Mouse (Mus musculus): ENCODE data around the gene Ebpl. TPM values are rescaled to one million over a fixed set of nuclear protein-coding genes. Genes with fewer than 3 reads are reported as not detected.
"Not testable (repeated sequence)": the region's sequence is repeated elsewhere in the genome, so short reads cannot be mapped to it uniquely, and the experiment has no call there.

Ebpl gene
- total and polyA plus RNA-seq, 3 experiments: 1.0 to 14.3 (median 3.4) TPM

DNA sequence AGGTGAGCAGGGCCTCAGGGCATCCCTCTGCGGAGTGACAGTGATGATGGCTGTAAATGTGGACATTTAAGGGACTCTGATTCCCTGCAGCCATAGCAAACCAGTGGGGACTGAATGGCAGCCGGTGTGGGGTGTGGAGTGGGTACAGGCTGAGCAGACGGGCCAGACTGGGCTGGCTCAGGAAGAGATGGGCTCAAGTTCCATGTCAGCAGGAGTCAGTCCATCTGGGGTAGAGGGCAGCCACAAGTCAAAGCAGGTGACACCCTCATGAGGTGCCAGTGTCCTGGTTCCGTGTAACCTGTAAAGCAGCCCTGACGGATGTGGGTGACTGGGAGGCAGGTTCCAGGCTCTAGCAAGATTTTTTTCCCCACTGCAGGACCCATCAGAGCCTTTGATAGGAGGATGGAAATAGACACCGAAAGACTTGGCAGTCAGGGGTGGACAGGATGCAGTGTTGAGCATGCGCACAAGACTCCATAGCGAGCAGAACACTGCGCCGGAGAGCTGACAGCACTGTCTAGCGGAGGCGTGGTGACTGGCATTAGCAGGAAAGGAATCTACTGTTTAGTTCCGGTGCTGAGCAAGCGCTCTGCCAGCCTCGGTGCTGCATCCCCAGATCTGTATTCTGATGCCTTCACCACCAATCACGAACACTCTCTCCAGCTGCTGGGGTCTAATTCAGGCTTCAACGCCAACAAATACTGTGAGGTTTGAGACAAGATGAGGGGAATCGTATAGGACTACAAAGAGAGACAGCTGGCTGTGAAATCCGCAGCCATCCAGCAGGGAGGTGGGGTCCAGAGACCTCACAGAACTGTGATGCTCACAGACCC lies 32.4 kb downstream of the Ebpl start:
- H3K36me3 ChIP-seq (ENCODE audit: control insufficient read depth in 1 of 2, insufficient read depth in 2 of 2, low read length in 2 of 2): peaks cover 0 to 8% of the 10 kb centered on the region in 2 experiments; a peak in 1 of 4 replicates
- DNase-seq (ENCODE audit: low read depth, low spot score): no peak
- no peaks in the 10 kb centered on the region for H3K79me2 ChIP-seq (ENCODE audit: control insufficient read depth, insufficient read depth, low read length, poor library complexity)
- H3K27ac ChIP-seq (ENCODE audit: control insufficient read depth, low read depth, low read length): no peak overlapping the region
- peaks cover 3 to 8% of the 10 kb centered on the region in 2 experiments for H3K4me1 ChIP-seq (ENCODE audit: control insufficient read depth in 1 of 2, insufficient read depth in 2 of 2, low read length in 2 of 2)
- no peak overlapping the region for H3K4me3 ChIP-seq (ENCODE audit: control insufficient read depth in 1 of 2, insufficient read depth in 1 of 2, low read depth in 2 of 2, low read length in 2 of 2)
- H3K9ac ChIP-seq (ENCODE audit: control insufficient read depth, low read depth, low read length, poor library complexity, severe bottlenecking): no peak overlapping the region
- no peaks in the 10 kb centered on the region for H3K9me3 ChIP-seq (replicated peaks; ENCODE audit: insufficient read depth, low read length)
- TF ChIP-seq KAT2A (conservative IDR thresholded peaks at IDR 0.05; ENCODE audit: low read depth, low read length): no peak
- no peak for TF ChIP-seq GATA1 (IDR thresholded peaks at IDR 0.05; ENCODE audit: low read depth, low read length)
- no peak for TF ChIP-seq USF2 (IDR thresholded peaks at IDR 0.05; ENCODE audit: borderline replicate concordance in 1 of 2, insufficient read depth in 1 of 2, low read depth in 1 of 2, low read length in 2 of 2)
- no peak for TF ChIP-seq ETS1 (IDR thresholded peaks at IDR 0.05; ENCODE audit: low read depth, low read length)
- no peak for TF ChIP-seq ZNF384 (IDR thresholded peaks at IDR 0.05; ENCODE audit: low read depth, low read length)
- no peak for TF ChIP-seq HCFC1 (IDR thresholded peaks at IDR 0.05; ENCODE audit: low read depth, low read length)
- TF ChIP-seq CHD2 (IDR thresholded peaks at IDR 0.05; ENCODE audit: low read length): no peak
- no peak for TF ChIP-seq USF1 (IDR thresholded peaks at IDR 0.05; ENCODE audit: low read depth, low read length)
- TF ChIP-seq MXI1 (IDR thresholded peaks at IDR 0.05; ENCODE audit: low read depth, low read length): no peak
- TF ChIP-seq POLR2AphosphoS5 (IDR thresholded peaks at IDR 0.05; ENCODE audit: borderline replicate concordance, low read depth, low read length): no peak
- no peaks in the 10 kb centered on the region for H3K27me3 ChIP-seq (ENCODE audit: control insufficient read depth in 1 of 2, insufficient read depth in 2 of 2, low read length in 2 of 2)

GRCm38 (mm10) chr14:61327007-61327406 lies 33.2 kb downstream of the Ebpl start:
- not testable (repeated sequence) for H3K27ac ChIP-seq (ENCODE audit: control insufficient read depth, low read depth, low read length); H3K9me3 ChIP-seq (replicated peaks; ENCODE audit: insufficient read depth, low read length); H3K9ac ChIP-seq (ENCODE audit: control insufficient read depth, low read depth, low read length, poor library complexity, severe bottlenecking); H3K4me3 ChIP-seq (ENCODE audit: control insufficient read depth in 1 of 2, insufficient read depth in 1 of 2, low read depth in 2 of 2, low read length in 2 of 2); H3K79me2 ChIP-seq (ENCODE audit: control insufficient read depth, insufficient read depth, low read length, poor library complexity); H3K27me3 ChIP-seq (ENCODE audit: control insufficient read depth in 1 of 2, insufficient read depth in 2 of 2, low read length in 2 of 2)
- DNase-seq (ENCODE audit: low read depth, low spot score): peak; percentile 37
- peaks cover 0 to 11% of the 10 kb centered on the region in 2 experiments; a peak in 1 of 4 replicates for H3K36me3 ChIP-seq (ENCODE audit: control insufficient read depth in 1 of 2, insufficient read depth in 2 of 2, low read length in 2 of 2)
- TF ChIP-seq SMC3 (IDR thresholded peaks at IDR 0.05; ENCODE audit: low read depth, low read length) (peak; percentile 26), CTCF (IDR thresholded peaks at IDR 0.05 in 2 of 3, conservative IDR thresholded peaks at IDR 0.05 in 1 of 3; ENCODE audit: control insufficient read depth in 1 of 3, insufficient read depth in 1 of 3, low read depth in 2 of 3, low read length in 3 of 3, poor library complexity in 1 of 3, severe bottlenecking in 1 of 3) (peak in 2 of 3 experiments; percentile 8 to 40; a peak in 2 of 6 replicates)
- H3K4me1 ChIP-seq (ENCODE audit: control insufficient read depth in 1 of 2, insufficient read depth in 2 of 2, low read length in 2 of 2): peaks cover 3 to 11% of the 10 kb centered on the region in 2 experiments

DNA sequence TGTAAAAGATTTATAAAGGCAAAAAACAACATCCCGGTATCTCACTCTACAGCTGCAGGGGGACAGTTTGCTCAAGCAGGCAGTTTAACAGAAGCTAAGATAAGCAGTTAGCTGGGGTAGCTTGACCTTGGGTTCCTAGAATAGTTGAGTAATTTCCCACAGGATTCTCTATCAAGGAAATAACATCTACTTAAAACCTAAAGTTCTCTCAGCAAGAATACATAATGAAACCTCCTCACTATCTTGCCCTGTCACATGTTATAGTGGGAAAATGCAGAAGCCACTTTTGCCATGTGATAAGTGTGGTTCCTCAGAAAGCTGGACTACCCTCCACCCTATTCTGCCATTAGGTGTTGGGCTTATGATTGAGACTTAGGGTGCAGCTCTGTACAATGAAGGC lies 37.5 kb downstream of the Ebpl start:
- DNase-seq (ENCODE audit: low read depth, low spot score): peak; percentile 80
- Histone ChIP-seq H3K79me2 (ENCODE audit: control insufficient read depth, insufficient read depth, low read length, poor library complexity) (no peaks in the 10 kb centered on the region), H3K4me1 (ENCODE audit: control insufficient read depth in 1 of 2, insufficient read depth in 2 of 2, low read length in 2 of 2) (peaks cover 3 to 5% of the 10 kb centered on the region in 2 experiments), H3K27me3 (ENCODE audit: control insufficient read depth in 1 of 2, insufficient read depth in 2 of 2, low read length in 2 of 2) (no peaks in the 10 kb centered on the region), H3K27ac (ENCODE audit: control insufficient read depth, low read depth, low read length) (peak overlapping the region; percentile 71), H3K36me3 (ENCODE audit: control insufficient read depth in 1 of 2, insufficient read depth in 2 of 2, low read length in 2 of 2) (peaks cover 0 to 11% of the 10 kb centered on the region in 2 experiments; a peak in 1 of 4 replicates), H3K4me3 (ENCODE audit: control insufficient read depth in 1 of 2, insufficient read depth in 1 of 2, low read depth in 2 of 2, low read length in 2 of 2) (no peak overlapping the region), H3K9ac (ENCODE audit: control insufficient read depth, low read depth, low read length, poor library complexity, severe bottlenecking) (no peak overlapping the region), H3K9me3 (replicated peaks; ENCODE audit: insufficient read depth, low read length) (no peaks in the 10 kb centered on the region)
- TF ChIP-seq TAL1 (IDR thresholded peaks at IDR 0.05; ENCODE audit: low read length) (peak; percentile 85), MXI1 (IDR thresholded peaks at IDR 0.05; ENCODE audit: low read depth, low read length) (no peak), TCF12 (IDR thresholded peaks at IDR 0.05; ENCODE audit: low read depth, low read length) (peak; percentile 73), MYC (IDR thresholded peaks at IDR 0.05; ENCODE audit: low read depth, low read length) (peak; percentile 51; the same call in 1 of the 2 replicates), MEF2A (IDR thresholded peaks at IDR 0.05; ENCODE audit: extremely low read depth, insufficient replicate concordance, low read depth, low read length, poor library complexity, severe bottlenecking) (no peak), MYB (IDR thresholded peaks at IDR 0.05; ENCODE audit: low read depth, low read length) (peak; percentile 98), GABPA (IDR thresholded peaks at IDR 0.05; ENCODE audit: low read depth, low read length) (no peak), GATA1 (IDR thresholded peaks at IDR 0.05; ENCODE audit: low read depth, low read length) (peak; percentile 86), BHLHE40 (IDR thresholded peaks at IDR 0.05; ENCODE audit: borderline replicate concordance, low read depth, low read length) (0 out of 2 replicates have a peak, but pooled peaks have one; percentile 28), SIN3A (IDR thresholded peaks at IDR 0.05; ENCODE audit: low read length) (peak; percentile 51; the same call in 1 of the 2 replicates), USF1 (IDR thresholded peaks at IDR 0.05; ENCODE audit: low read depth, low read length) (peak; percentile 70), EP300 (IDR thresholded peaks at IDR 0.05; ENCODE audit: low read depth in 1 of 2, low read length in 2 of 2) (peak; percentile 84 to 93)

All from MEL (cell line).